Mouse (Mus musculus): ENCODE data around the gene Sox13.
A peak's percentile ranks its signal among the peaks of the same experiment; 100 is the strongest.

Sox13 gene

GRCm38 (mm10) chr1:133366951-133367605 lies 57.1 kb downstream of the Sox13 start:
- peaks cover 72% of the 10 kb centered on the region for H3K4me1 ChIP-seq (replicated peaks; ENCODE audit: low read depth, low read length)
- 0 out of 2 replicates have a peak overlapping the region, but pooled peaks have one; percentile 43 for H3K4me3 ChIP-seq (replicated peaks; ENCODE audit: low read length)
- H3K27me3 ChIP-seq (ENCODE audit: insufficient read depth, low read length) = peaks cover 38% of the 10 kb centered on the region
- TF ChIP-seq CTCF (conservative IDR thresholded peaks at IDR 0.05; ENCODE audit: low read length) (no peak), NANOG (IDR thresholded peaks at IDR 0.05; ENCODE audit: borderline replicate concordance, low read length) (no peak), POU5F1 (IDR thresholded peaks at IDR 0.05; ENCODE audit: borderline replicate concordance, low read length) (no peak)
- H3K36me3 ChIP-seq (ENCODE audit: insufficient read depth, low read length) = 0 out of 2 replicates have a peak, but pooled peaks cover 2% of the 10 kb centered on the region
- H3K9me3 ChIP-seq (ENCODE audit: low read length) = peaks cover 12% of the 10 kb centered on the region

- Histone ChIP-seq H3K9me3 (ENCODE audit: low read length) (peaks cover 34% of the 10 kb centered on the region), H3K4me3 (replicated peaks; ENCODE audit: low read length) (peak overlapping the region; percentile 94; the same call in 1 of the 2 replicates), H3K36me3 (ENCODE audit: insufficient read depth, low read length) (0 out of 2 replicates have a peak, but pooled peaks cover 2% of the 10 kb centered on the region)
Observed at GRCm38 (mm10) chr1:133364890-133365289, 59.3 kb downstream of the Sox13 start.

GRCm38 (mm10) chr1:133364022-133364630 lies 60.1 kb downstream of the Sox13 start:
- TF ChIP-seq POU5F1 (IDR thresholded peaks at IDR 0.05; ENCODE audit: borderline replicate concordance, low read length) (no peak), CTCF (conservative IDR thresholded peaks at IDR 0.05; ENCODE audit: low read length) (no peak), NANOG (IDR thresholded peaks at IDR 0.05; ENCODE audit: borderline replicate concordance, low read length) (no peak)
- peaks cover 40% of the 10 kb centered on the region for H3K9me3 ChIP-seq (ENCODE audit: low read length)
- H3K36me3 ChIP-seq (ENCODE audit: insufficient read depth, low read length) = 0 out of 2 replicates have a peak, but pooled peaks cover 2% of the 10 kb centered on the region
- peaks cover 62% of the 10 kb centered on the region for H3K4me1 ChIP-seq (replicated peaks; ENCODE audit: low read depth, low read length)
- peaks cover 50% of the 10 kb centered on the region for H3K27me3 ChIP-seq (ENCODE audit: insufficient read depth, low read length)
- H3K4me3 ChIP-seq (replicated peaks; ENCODE audit: low read length) = peak overlapping the region; percentile 94

More at GRCm38 (mm10) chr1:133364890-133365289, 59.3 kb downstream of the Sox13 start:
- H3K4me1 ChIP-seq (replicated peaks; ENCODE audit: low read depth, low read length) = peaks cover 69% of the 10 kb centered on the region
- peaks cover 43% of the 10 kb centered on the region for H3K27me3 ChIP-seq (ENCODE audit: insufficient read depth, low read length)
- TF ChIP-seq POU5F1 (IDR thresholded peaks at IDR 0.05; ENCODE audit: borderline replicate concordance, low read length) (no peak), NANOG (IDR thresholded peaks at IDR 0.05; ENCODE audit: borderline replicate concordance, low read length) (no peak), CTCF (conservative IDR thresholded peaks at IDR 0.05; ENCODE audit: low read length) (no peak)

- Histone ChIP-seq H3K4me3 (replicated peaks; ENCODE audit: low read length) (peak within 1 kb of the TSS; percentile 94), H3K4me1 (replicated peaks; ENCODE audit: low read depth, low read length) (peaks cover 55% of the 10 kb centered on the region), H3K27me3 (ENCODE audit: insufficient read depth, low read length) (peaks cover 56% of the 10 kb centered on the region), H3K36me3 (ENCODE audit: insufficient read depth, low read length) (0 out of 2 replicates have a peak, but pooled peaks cover 2% of the 10 kb centered on the region), H3K9me3 (ENCODE audit: low read length) (peaks cover 40% of the 10 kb centered on the region)
- TF ChIP-seq POU5F1 (IDR thresholded peaks at IDR 0.05; ENCODE audit: borderline replicate concordance, low read length) = no peak
- TF ChIP-seq NANOG (IDR thresholded peaks at IDR 0.05; ENCODE audit: borderline replicate concordance, low read length) = no peak
- no peak for TF ChIP-seq CTCF (conservative IDR thresholded peaks at IDR 0.05; ENCODE audit: low read length)
Observed at GRCm38 (mm10) chr1:133363276-133364021, 60.7 kb downstream of the Sox13 start, which contains the start of gene Etnk2. Gene Etnk2 (plus strand): TSS chr1:133363572.

GRCm38 (mm10) chr1:133362103-133362502 lies 62.1 kb downstream of the Sox13 start:
- H3K4me1 ChIP-seq (replicated peaks; ENCODE audit: low read depth, low read length) = peaks cover 43% of the 10 kb centered on the region
- peaks cover 63% of the 10 kb centered on the region for H3K27me3 ChIP-seq (ENCODE audit: insufficient read depth, low read length)
- peaks cover 40% of the 10 kb centered on the region for H3K9me3 ChIP-seq (ENCODE audit: low read length)
- H3K36me3 ChIP-seq (ENCODE audit: insufficient read depth, low read length) = 0 out of 2 replicates have a peak, but pooled peaks cover 2% of the 10 kb centered on the region
- TF ChIP-seq POU5F1 (IDR thresholded peaks at IDR 0.05; ENCODE audit: borderline replicate concordance, low read length) (no peak), NANOG (IDR thresholded peaks at IDR 0.05; ENCODE audit: borderline replicate concordance, low read length) (no peak), CTCF (conservative IDR thresholded peaks at IDR 0.05; ENCODE audit: low read length) (no peak)
- no peak overlapping the region for H3K4me3 ChIP-seq (replicated peaks; ENCODE audit: low read length)

GRCm38 (mm10) chr1:133361006-133361405 lies 63.2 kb downstream of the Sox13 start:
- 0 out of 2 replicates have a peak, but pooled peaks cover 2% of the 10 kb centered on the region for H3K36me3 ChIP-seq (ENCODE audit: insufficient read depth, low read length)
- H3K27me3 ChIP-seq (ENCODE audit: insufficient read depth, low read length) = peaks cover 65% of the 10 kb centered on the region
- H3K4me1 ChIP-seq (replicated peaks; ENCODE audit: low read depth, low read length) = peaks cover 35% of the 10 kb centered on the region
- peaks cover 40% of the 10 kb centered on the region for H3K9me3 ChIP-seq (ENCODE audit: low read length)
- H3K4me3 ChIP-seq (replicated peaks; ENCODE audit: low read length) = no peak overlapping the region
- no peak for TF ChIP-seq POU5F1 (IDR thresholded peaks at IDR 0.05; ENCODE audit: borderline replicate concordance, low read length)
- no peak for TF ChIP-seq CTCF (conservative IDR thresholded peaks at IDR 0.05; ENCODE audit: low read length)
- TF ChIP-seq NANOG (IDR thresholded peaks at IDR 0.05; ENCODE audit: borderline replicate concordance, low read length) = no peak

- Histone ChIP-seq H3K9me3 (ENCODE audit: low read length) (peaks cover 21% of the 10 kb centered on the region), H3K27me3 (ENCODE audit: insufficient read depth, low read length) (peaks cover 53% of the 10 kb centered on the region), H3K4me1 (replicated peaks; ENCODE audit: low read depth, low read length) (peaks cover 8% of the 10 kb centered on the region; the same call in 1 of the 2 replicates), H3K4me3 (replicated peaks; ENCODE audit: low read length) (no peak overlapping the region), H3K36me3 (ENCODE audit: insufficient read depth, low read length) (no peaks in the 10 kb centered on the region)
- no peak for TF ChIP-seq CTCF (conservative IDR thresholded peaks at IDR 0.05; ENCODE audit: low read length)
Observed at GRCm38 (mm10) chr1:133356330-133356729, 67.8 kb downstream of the Sox13 start.

GRCm38 (mm10) chr1:133355912-133356311 lies 68.3 kb downstream of the Sox13 start:
- Histone ChIP-seq H3K4me1 (replicated peaks; ENCODE audit: low read depth, low read length) (peaks cover 8% of the 10 kb centered on the region; the same call in 1 of the 2 replicates), H3K36me3 (ENCODE audit: insufficient read depth, low read length) (no peaks in the 10 kb centered on the region), H3K27me3 (ENCODE audit: insufficient read depth, low read length) (peaks cover 56% of the 10 kb centered on the region), H3K9me3 (ENCODE audit: low read length) (peaks cover 16% of the 10 kb centered on the region), H3K4me3 (replicated peaks; ENCODE audit: low read length) (no peak overlapping the region)
- TF ChIP-seq NANOG (IDR thresholded peaks at IDR 0.05; ENCODE audit: borderline replicate concordance, low read length) = no peak
- no peak for TF ChIP-seq POU5F1 (IDR thresholded peaks at IDR 0.05; ENCODE audit: borderline replicate concordance, low read length)
- no peak for TF ChIP-seq CTCF (conservative IDR thresholded peaks at IDR 0.05; ENCODE audit: low read length)

Measured in E14TG2a.4 (cell line).